Mouse (Mus musculus): ENCODE results near the gene Cdk8.

Cdk8 gene

GRCm38 (mm10) chr5:146281884-146282579 is 51.0 kb downstream of the Cdk8 start:
- DNase-seq = no peak

DNA sequence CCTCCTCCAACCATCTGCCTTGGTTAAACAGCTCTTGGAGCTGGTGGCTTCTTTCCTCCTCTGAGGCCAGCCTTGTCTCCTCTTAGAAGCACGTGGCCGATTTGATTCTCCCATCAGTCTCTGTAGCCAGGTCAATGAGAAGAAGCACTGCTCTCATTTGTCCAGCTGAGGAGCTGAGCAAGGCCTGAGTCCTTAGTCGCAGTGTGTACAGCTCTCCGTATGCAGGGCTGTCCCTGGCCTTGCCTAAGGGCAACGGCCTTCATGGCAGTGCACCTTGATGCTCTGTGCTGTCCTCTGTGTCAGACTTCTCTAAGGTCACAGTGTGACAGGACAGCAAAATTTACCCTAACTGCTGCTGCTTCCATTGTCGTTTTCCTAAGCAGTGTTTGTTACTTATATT is 52.9 kb downstream of the Cdk8 start:
- no peak for DNase-seq

- no peak for DNase-seq
Measured at GRCm38 (mm10) chr5:146287416-146287815, 56.4 kb downstream of the Cdk8 start.

GRCm38 (mm10) chr5:146288048-146288501 is 57.0 kb downstream of the Cdk8 start:
- peak; percentile 25 for DNase-seq

DNA sequence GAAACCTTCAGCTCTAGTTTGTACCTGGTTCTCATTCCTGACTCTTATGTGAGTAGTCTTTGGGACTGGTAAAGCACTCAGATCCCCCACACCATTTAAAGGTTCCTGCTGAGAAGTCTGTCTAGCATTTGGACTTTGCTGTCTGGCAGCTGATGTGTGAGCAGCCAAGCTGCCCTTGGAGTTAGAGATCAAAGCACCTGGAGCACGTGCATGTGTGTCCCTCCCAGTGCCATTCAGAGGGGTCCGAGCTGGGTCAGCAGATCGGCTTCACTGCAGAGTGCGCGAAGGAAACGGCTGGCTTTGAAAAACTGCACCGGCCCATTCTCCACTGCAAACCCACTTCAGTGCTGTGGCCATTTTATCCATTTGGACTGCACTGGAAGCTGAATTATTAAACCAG is 58.9 kb downstream of the Cdk8 start:
- no peak for DNase-seq

DNA sequence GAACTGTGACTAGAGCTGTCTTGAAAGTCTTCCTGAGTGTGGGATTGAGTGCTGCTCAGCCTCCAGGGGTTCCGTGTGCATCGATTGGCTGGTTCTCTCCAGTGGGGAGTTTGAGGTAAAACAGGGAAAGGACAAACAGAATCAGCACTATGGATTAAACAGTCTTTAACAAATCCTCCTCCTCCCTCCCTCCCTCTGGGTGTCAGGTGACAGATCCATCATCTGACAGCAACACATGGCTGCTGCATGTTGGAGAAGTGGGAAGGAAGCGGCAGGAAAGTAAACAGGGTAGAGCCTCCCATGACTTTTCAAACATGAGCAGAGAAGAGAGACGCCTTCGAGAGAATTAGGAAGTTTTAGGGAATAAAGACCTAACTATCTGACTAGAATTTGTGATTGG is 59.4 kb downstream of the Cdk8 start:
- no peak for DNase-seq

DNA sequence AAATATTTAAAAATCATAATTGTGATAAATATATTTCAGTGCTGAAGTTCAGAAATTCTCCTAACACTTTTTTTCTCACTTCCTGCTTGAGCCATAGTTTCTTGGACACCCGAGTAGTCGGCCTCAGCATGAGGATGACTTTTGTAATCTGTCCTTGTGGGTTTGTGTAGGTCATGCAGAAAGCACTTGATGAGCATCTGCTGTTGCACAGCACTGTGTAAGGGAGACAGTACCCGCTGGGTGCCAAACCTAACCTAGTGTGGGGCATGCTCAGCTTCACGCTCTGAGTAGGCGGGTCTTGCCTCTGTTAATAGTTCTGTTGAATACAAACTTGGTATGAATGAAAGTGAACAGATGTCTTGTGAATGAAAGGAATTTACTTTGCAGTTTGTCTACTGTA is 60.5 kb downstream of the Cdk8 start:
- no peak for DNase-seq

DNA sequence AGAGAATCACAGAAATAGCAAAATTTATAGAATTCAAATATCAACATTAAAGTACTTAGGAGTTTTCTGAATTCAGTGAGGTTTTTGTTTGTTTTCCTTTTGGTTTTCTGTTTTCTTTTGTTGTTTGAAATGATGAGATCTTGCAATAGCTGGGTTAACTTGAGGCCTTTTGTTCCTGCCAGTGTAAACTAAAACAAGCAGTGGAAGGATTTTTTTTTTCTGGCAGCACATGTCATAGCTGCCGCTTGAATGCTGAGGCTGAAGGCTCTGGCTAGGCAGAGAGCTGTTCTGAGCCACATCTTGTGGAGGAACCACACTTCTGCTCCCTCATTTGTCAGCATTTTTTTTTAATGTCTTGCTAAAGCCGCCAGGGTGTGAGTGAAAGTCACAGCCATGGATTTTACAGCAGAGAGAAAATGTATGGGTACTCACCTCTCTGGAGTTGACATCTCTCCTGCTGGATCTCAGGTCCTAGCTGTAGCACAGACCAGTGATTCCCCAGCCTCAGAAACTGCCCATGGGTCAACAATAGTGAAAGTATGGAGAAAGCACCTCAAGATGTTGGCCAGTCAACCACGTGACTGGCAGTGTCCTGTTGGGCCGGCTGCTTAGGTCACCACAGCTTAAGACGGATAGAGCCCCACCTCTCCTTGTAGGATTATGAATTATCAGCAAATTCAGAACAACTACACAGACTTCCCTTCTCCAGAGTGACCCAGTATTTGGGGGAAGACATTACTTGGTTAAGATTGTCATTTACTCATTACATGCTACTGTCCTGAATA is 62.1 kb downstream of the Cdk8 start:
- DNase-seq = no peak

- no peak for DNase-seq
Measured at GRCm38 (mm10) chr5:146293919-146294700, 63.1 kb downstream of the Cdk8 start.

- no peak for DNase-seq
Measured at GRCm38 (mm10) chr5:146294834-146295233, 63.8 kb downstream of the Cdk8 start.

DNA sequence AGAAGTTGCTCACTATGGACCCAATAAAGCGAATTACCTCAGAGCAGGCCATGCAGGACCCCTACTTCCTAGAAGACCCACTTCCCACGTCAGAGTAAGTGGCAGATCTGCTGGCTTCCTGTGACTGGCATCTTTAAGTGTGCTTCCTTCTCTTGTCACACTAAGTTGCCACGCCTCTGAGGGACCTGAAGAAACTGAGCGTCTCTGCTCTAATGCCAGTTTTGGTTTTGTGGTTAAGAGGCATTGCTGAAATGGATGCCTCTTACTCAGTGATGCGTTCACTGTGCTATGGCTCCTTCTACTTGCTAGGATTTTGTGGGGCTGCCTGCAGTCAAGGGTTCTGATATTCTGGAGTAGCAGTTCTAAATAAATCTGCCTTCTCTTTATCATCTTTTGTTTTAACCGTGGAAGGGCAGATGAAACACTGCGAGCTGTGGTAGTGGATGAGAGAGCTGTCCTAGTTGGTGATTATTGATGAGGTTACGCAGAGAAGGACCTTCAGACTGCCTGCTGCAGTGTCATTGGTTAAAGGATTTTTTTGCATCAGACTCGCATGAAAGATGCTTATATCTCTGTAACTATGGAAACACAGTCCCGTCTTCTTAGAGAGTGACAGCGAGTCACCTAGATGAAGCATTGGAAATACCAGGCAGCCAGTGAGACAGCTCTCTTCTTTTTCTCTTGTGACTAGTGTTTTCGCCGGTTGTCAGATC is 67.9 kb downstream of the Cdk8 start:
- DNase-seq = no peak

DNA sequence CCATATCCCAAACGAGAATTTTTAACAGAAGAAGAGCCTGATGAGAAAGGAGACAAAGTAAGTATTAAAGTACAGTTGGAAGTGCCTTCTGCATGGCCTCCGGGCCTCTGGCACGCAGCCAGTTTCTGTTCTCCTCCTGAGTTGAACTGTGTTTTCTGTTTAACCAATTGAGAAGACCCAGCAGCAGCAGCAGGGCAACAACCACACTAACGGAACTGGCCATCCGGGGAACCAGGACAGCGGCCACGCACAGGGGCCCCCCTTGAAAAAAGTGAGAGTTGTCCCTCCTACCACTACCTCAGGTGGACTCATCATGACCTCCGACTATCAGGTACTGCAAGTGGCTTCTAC is 68.5 kb downstream of the Cdk8 start:
- peak; percentile 34 for DNase-seq

DNA sequence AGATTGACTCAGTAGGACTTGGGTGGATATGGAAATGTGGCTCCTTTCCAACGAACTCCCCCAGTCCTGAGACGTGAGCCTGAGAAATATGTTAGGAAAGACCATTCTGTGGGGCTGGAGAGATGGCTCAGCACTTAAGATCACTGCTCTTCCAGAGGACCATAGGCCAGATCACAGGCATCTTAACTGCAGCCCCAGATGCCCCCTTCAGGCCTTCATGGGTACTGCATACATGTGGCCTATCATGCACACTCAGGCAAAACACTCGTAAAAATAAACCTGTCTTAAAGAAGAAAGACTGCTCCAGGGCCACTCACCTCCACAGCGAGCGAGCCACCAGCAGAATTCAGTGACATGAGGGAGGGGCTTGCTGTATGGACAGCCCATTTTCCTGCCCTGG is 72.4 kb downstream of the Cdk8 start:
- peak; percentile 70 for DNase-seq

DNA sequence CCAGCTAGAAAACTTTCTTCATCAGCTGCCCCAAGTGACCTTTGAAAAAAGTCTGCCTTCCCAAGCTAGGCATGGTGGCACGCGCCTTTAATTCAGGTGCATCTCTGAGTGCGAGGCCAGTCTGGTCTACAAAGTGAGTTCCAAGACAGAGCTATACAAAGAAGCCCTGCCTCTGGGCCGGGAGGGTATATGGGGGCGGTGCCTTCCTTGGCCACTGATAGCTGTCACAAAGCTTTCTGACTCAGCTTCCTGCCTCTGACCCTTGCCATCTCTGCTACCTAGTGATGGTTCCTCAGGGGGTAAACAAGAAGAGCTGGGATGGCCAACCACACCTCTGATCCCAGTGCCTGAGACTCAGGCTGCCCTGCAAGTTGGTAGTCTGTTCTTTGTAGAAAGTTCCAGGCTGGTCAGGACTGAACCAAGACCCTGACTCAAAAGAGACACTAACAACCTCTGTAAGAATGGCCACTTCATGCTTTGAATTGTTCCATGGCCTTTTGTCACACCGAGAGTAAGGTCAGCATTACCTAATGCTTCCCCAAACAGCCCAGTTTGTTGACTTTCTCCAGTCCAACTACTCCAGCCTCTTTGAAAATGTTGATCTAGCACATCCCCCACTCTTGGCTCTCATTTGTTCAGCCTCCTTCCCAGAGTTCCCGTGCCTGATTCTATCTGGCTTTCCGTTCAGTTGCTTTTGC is 76.2 kb downstream of the Cdk8 start:
- no peak for DNase-seq

DNA sequence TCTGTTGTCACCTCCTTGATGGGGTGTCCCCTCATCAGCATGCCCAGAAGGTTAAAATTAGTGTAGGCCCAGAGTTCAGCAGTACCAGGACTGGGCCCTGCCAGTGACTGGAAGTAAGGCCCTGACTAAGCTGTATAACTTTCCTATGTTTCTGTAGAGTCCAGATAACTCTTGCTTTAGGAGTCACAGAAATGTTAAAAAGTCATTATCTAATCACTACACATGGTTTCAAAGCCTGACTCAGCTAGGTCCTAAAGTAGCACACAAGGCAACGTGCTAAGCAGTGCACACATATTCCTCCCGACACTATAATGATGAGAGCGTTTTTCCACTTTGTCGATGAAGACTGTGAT is 76.7 kb downstream of the Cdk8 start:
- no peak for DNase-seq

- no peak for DNase-seq
Measured at GRCm38 (mm10) chr5:146314538-146314937, 83.5 kb downstream of the Cdk8 start.

GRCm38 (mm10) chr5:146315268-146315921 is 84.4 kb downstream of the Cdk8 start:
- no peak for DNase-seq

DNA sequence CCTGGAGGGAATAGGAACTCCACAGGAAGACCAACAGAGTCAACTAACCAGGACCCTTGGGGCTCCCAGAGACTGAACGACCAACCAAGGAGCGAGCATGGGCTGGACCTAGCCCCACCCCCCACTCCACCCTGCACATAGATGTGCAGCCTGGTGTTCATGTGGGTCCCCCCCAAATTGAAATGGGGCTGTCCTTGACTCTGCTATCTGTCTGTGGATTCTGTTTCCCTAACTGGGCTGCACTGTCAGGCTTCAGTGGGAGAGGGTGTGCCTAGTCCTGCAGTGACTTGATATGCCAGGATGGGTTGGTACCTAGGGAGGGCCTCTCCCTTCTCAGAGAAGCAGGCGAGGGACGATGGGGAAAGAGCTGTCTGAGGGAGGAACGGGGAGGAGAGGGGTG is 85.3 kb downstream of the Cdk8 start:
- DNase-seq = no peak

DNA sequence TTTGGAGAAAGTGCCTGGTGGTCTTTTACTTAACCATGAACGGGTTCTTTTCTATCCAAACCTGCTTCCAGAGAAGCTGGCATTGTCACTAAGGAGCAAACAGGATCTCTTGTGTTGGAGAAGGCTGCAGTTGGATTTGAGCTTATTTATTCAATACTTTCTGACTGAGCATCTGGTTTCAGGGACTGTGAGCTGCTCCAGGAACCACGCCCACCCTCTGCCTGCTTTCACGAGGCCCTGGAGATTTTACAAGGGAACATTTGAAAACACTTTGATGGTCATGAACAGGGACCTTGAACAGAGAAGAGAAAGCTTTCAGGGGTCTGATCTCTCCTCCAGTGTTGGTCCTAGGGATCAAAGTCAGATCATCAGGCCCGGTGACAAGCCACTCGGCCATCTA is 87.0 kb downstream of the Cdk8 start:
- DNase-seq = no peak

DNA sequence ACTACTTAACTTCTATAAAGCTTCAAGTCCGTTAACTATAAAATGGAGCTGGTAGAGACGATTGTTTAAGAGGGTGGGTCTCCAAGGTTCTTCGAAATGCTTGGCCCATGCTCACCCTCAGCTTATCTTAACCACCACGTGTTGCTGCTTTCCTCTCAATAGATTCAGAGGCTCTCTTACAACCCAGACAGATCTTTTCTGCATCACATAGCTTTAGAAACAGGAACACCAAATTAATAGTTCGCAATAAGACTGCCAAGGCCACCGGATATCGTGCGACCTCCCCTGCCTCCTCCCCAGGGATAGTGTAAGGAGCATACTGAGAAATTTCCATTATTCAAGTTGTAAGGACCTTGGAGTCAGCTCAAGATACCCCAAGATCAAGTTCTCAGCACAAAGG is 87.4 kb downstream of the Cdk8 start:
- no peak for DNase-seq

DNA sequence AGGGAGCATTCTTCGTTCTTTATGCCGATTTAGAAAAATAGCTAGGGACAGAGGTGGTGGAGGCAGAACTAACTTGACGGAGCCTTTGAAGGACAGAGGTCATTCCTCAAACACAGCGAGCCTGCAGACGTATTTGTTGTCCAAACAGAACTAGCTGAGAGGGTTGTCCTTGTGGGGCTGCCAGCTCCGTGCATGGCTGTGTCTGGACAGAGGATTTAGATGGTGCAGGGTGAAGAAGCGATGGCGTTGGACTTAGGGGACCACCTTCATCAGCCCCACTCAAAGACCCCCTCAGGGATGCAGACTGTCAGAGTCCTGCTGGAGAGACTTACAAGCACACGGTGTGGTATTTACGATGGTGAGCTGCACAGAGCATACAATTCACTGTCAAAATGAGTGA is 97.9 kb downstream of the Cdk8 start:
- DNase-seq = no peak

DNA sequence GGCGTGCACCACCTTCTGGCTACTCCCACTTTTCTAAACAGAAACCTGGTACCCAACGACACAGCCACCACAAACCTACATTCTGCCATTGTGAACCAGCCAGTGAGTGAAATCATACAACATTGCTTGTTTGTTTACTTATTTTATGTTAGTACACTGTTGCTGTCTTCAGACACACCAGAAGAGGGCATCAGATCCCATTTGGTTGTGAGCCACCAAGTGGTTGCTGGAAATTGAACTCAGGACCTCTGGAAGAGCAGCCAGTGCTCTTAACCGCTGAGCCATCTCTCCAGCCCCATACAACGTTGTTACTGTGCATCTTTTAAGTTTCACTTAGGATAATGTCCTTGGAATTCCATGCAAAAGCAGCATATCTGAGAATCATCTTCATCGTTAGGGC is 98.5 kb downstream of the Cdk8 start:
- no peak for DNase-seq

Data from cerebellum, adult 8-10 months (tissue).